Mouse (Mus musculus) testis, adult 2 months (tissue): Measurements from ENCODE around the gene Uts2r. TPM values are rescaled to one million over a fixed set of nuclear protein-coding genes. Genes with fewer than 3 reads are reported as not detected.
A peak's percentile ranks its signal among the peaks of the same experiment; 100 is the strongest.

ENCODE experiments used
- H3K27ac ChIP-seq: fragments of 200-500 bp; 2 replicates; pipeline ENCODE4 v1.5.1; 2012; ENCODE audit warnings: low read depth, low read length; ENCODE audit not compliant: control insufficient read depth, insufficient read depth
- H3K27me3 ChIP-seq: fragments of 200-500 bp; 2 replicates; pipeline ENCODE4 v1.6.1; 2012; ENCODE audit warnings: mild to moderate bottlenecking, low read length, moderate library complexity; ENCODE audit not compliant: control insufficient read depth, insufficient read depth
- H3K36me3 ChIP-seq: fragments of 200-500 bp; 2 replicates; pipeline ENCODE4 v1.6.1; 2012; ENCODE audit warnings: mild to moderate bottlenecking, low read length; ENCODE audit not compliant: control insufficient read depth, insufficient read depth
- H3K4me1 ChIP-seq: fragments of 200-500 bp; 2 replicates; pipeline ENCODE4 v1.6.1; 2012; ENCODE audit warnings: low read length; ENCODE audit not compliant: control insufficient read depth, insufficient read depth
- H3K4me3 ChIP-seq: fragments of 200-500 bp; 2 replicates; pipeline ENCODE4 v1.5.1; 2012; ENCODE audit warnings: low read depth, mild to moderate bottlenecking, low read length, moderate library complexity, mixed read lengths; ENCODE audit not compliant: control insufficient read depth
- CTCF ChIP-seq: fragments of 200-500 bp; IDR thresholded peaks from 2 replicates; pipeline ENCODE4 v1.5.1; 2012; ENCODE audit warnings: low read depth, mild to moderate bottlenecking, inconsistent platforms, low read length, moderate library complexity; ENCODE audit not compliant: control insufficient read depth, insufficient read depth, insufficient replicate concordance
- POLR2A ChIP-seq: fragments of 200-500 bp; IDR thresholded peaks from 2 replicates; pipeline ENCODE4 v1.6.1; 2012; ENCODE audit warnings: low read depth, mild to moderate bottlenecking, inconsistent platforms, low read length, moderate library complexity; ENCODE audit not compliant: control insufficient read depth
- polyA plus RNA-seq: library from polyadenylated mRNA; depleted of rRNA; stranded (reverse); fragments of >200 nt; gene quantifications from 2 replicates; pipeline ENCODE4 v1.2.3, GENCODE M21; 2012; rRNA removed

Uts2r gene
- polyA plus RNA-seq, result 0.31 and 0.35 TPM in 2 replicates

DNA sequence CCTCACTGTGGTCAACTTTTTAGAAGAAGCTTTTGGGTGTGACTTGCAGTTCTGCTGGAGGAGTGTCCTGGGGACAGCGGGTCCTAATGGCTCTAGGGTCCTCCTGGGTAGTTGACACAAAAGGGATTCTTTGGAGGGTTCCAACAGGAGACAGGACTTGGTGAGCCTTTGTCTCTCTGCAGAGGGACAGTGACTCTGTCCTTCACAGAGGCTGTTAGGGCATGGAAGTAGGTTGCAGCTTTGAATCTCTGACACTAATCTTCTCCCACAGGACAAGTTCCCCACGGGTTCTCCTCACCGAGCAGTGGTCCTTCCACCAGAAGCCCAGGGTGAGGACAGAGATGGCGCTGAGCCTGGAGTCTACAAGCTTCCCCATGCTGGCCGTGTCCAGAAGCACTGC, at the start of gene Uts2r:
TSS of gene Uts2r (plus strand) at position 301 of the 400 bp plus-strand sequence.
- H3K27ac ChIP-seq, result no peak within 1 kb of the TSS
- TF ChIP-seq POLR2A, result no peak
- no peaks in the 10 kb centered on the region for H3K36me3 ChIP-seq
- peaks cover 2% of the 10 kb centered on the region; the same call in 1 of the 2 replicates for H3K27me3 ChIP-seq
- H3K4me1 ChIP-seq, result no peaks in the 10 kb centered on the region; the same call in 1 of the 2 replicates
- H3K4me3 ChIP-seq, result no peak within 1 kb of the TSS

DNA sequence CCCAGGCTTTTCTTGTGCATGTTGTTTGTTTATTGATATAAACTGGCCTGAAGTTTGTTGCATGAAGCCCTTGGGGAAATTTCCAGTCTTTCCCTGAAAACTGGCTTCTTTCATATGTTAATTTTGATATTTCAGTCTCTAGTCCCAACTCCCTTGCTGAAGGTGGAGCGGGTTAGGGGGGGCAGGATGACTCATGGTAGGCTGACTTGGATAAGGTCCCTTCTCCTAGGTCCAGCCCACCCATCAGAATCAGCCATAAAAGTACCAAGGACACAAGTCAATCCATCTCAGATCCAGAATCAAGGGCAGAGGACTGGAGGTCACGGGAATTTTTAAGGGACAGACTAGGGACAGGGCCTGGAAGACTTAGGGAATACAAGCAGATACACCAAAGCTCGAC, 49.0 kb upstream of the Uts2r start:
- TF ChIP-seq POLR2A (no peak), CTCF (no peak)
- Histone ChIP-seq H3K4me1 (peaks cover 2% of the 10 kb centered on the region; the same call in 1 of the 2 replicates), H3K4me3 (no peak overlapping the region), H3K36me3 (no peaks in the 10 kb centered on the region), H3K27me3 (no peaks in the 10 kb centered on the region), H3K27ac (no peak overlapping the region)

- no peak overlapping the region for H3K27ac ChIP-seq
- no peaks in the 10 kb centered on the region for H3K27me3 ChIP-seq
- no peak overlapping the region for H3K4me3 ChIP-seq
- H3K36me3 ChIP-seq, result no peaks in the 10 kb centered on the region
- H3K4me1 ChIP-seq, result peaks cover 2% of the 10 kb centered on the region; the same call in 1 of the 2 replicates
- TF ChIP-seq CTCF (no peak), POLR2A (no peak)
Measured at GRCm38 (mm10) chr11:121111601-121112000, 48.5 kb upstream of the Uts2r start.

DNA sequence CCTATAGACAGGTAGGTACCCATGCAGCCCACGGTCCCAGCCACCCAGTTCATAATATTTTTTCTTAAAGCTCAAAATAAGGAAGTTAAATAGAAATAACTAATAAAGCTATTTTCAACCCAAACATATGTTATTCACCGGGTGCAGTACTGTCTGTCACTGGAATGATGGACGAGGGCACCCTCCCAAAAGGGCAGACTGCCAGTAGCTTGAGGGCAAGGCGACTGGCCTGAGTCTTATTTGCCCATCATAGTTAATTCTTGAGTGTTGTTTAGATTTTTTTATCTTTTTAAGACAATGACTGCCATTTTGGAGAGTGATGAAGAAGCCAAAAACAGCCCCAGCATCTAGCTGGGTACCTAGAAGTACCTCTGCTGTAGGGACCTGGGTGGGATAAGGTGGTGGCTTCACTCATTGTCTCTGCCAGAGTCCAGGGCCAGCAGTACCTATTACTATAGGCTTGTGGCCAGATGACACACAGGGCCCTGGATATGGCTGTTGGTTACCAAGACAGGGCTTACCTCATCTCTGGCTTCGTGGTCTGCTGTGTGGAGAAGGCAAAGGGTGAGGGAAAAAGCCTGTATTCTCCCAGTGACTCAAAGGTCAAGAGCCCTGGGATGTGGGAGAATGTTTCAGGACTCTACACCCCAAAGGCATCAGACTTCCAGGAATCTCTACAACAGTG, 47.8 kb upstream of the Uts2r start:
- Histone ChIP-seq H3K27ac (no peak overlapping the region), H3K4me3 (no peak overlapping the region), H3K36me3 (no peaks in the 10 kb centered on the region), H3K27me3 (no peaks in the 10 kb centered on the region), H3K4me1 (peaks cover 5% of the 10 kb centered on the region; the same call in 1 of the 2 replicates)
- TF ChIP-seq POLR2A (no peak), CTCF (no peak)

DNA sequence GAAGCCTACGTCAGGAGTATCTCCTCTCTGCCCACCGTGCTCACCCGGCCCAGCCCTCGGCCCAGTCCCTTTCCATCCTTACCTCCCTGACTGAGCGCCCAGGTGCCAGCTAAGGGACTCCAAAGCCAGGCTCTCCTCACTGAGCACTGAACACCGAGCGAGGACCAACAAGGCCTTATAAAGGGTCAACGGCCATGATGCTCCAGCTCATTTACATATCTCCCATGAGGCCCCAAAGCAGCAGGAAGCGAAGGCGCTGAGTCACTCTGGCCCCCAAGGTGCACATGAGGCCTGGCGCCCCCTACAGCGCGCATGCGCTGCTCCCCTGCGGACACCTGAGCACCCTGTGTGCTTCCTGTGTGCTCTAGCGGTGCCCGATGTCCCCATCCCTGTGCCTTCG, 42.0 kb upstream of the Uts2r start:
- peaks cover 7% of the 10 kb centered on the region; the same call in 1 of the 2 replicates for H3K4me1 ChIP-seq
- H3K4me3 ChIP-seq, result peak overlapping the region; percentile 90
- H3K36me3 ChIP-seq, result no peaks in the 10 kb centered on the region
- no peaks in the 10 kb centered on the region for H3K27me3 ChIP-seq
- TF ChIP-seq CTCF (no peak), POLR2A (peak; percentile 61)
- peak overlapping the region; percentile 96 for H3K27ac ChIP-seq

- TF ChIP-seq POLR2A (no peak), CTCF (no peak)
- Histone ChIP-seq H3K36me3 (no peaks in the 10 kb centered on the region), H3K4me3 (peak within 1 kb of the TSS; percentile 90), H3K4me1 (peaks cover 7% of the 10 kb centered on the region; the same call in 1 of the 2 replicates), H3K27me3 (no peaks in the 10 kb centered on the region), H3K27ac (peak within 1 kb of the TSS; percentile 96)
Measured at GRCm38 (mm10) chr11:121118577-121118976, 41.5 kb upstream of the Uts2r start, which contains the start of gene Tex19.2. Tex19.2 (minus strand) TSS chr11:121118677.

- TF ChIP-seq CTCF (no peak), POLR2A (no peak)
- Histone ChIP-seq H3K27me3 (no peaks in the 10 kb centered on the region), H3K36me3 (no peaks in the 10 kb centered on the region), H3K27ac (no peak overlapping the region), H3K4me1 (peaks cover 10% of the 10 kb centered on the region), H3K4me3 (no peak overlapping the region)
Measured at GRCm38 (mm10) chr11:121121151-121121550, 38.9 kb upstream of the Uts2r start.
